Mouse (Mus musculus) ES-E14 (cell line): ENCODE data around the gene Cep63.

Experiments used
- CHD2 ChIP-seq: IDR thresholded peaks from 2 replicates; pipeline ENCODE4 v1.6.1; 2014; ENCODE audit warnings: mild to moderate bottlenecking, low read depth, low read length, inconsistent platforms
- HCFC1 ChIP-seq: IDR thresholded peaks from 2 replicates; pipeline ENCODE4 v1.6.1; 2012; ENCODE audit warnings: low read length, inconsistent platforms, borderline replicate concordance; ENCODE audit not compliant: insufficient read depth
- MAFK ChIP-seq: IDR thresholded peaks from 2 replicates; pipeline ENCODE4 v1.6.1; 2014; ENCODE audit warnings: mild to moderate bottlenecking, low read depth, low read length, inconsistent platforms; ENCODE audit not compliant: insufficient read depth
- ZC3H11A ChIP-seq: IDR thresholded peaks from 2 replicates; pipeline ENCODE4 v1.6.1; 2012; ENCODE audit warnings: low read depth, mild to moderate bottlenecking, inconsistent platforms, low read length, borderline replicate concordance

- no peak for TF ChIP-seq CHD2
- TF ChIP-seq MAFK = no peak
- no peak for TF ChIP-seq HCFC1
- no peak for TF ChIP-seq ZC3H11A
These were observed 24.7 kb downstream of the Cep63 start for GRCm38 (mm10) chr9:102601666-102602065.
